Mouse (Mus musculus) kidney, adult 18-20 months (tissue): ENCODE measurements at regions not wholly inside any gene's neighbourhood (a gene's known extent, or its start where the extent isn't known, plus 50 kb on each side); places are given as distances from the start of the nearest gene placed in this dataset.
"Not testable (repeated sequence)": the region's sequence is repeated elsewhere in the genome, so short reads cannot be mapped to it uniquely, and the experiment has no call there.

ENCODE experiments used
- DNase-seq: peaks from one replicate; pipeline ENCODE4 v3.0.0; 2021

DNA sequence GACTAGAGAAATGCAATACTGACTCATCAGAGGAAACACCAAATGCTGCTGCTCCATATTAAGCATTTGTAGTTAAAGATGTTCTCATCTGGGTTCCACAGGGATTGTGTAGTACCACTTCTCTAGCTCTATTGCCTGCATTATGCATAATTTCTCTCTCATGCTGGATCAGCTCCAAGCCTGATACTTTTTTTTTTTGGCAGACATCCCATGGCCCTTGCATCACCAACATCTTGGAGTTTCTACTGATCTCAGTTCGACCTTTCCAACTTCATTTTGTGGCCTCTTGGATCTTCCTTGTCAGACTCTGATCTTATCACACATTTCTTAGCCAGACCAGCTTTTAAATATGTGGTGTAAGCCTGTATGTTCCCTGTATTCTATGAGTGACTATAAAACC, 701.1 kb upstream of the Nr2f1 start:
- DNase-seq, result no peak

DNA sequence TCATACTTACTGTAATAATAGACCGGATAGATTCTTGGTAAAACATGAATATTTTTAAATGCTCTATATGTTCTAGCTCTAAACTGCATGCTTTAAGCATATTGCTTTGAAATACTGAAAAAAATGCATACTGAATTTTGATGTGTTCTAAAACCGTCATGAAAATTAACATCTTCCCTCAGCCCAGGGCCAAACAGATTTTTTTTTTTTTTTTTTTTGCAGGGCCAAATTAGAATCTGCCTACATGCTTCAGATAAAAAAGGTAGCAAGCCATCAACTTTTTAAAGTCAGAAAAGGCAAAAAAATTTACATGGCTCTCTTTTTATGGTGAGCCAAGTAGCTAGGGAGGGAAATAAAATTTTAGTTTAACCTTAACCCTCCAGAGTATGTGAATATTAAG, 692.7 kb upstream of the Nr2f1 start:
- no peak for DNase-seq

DNA sequence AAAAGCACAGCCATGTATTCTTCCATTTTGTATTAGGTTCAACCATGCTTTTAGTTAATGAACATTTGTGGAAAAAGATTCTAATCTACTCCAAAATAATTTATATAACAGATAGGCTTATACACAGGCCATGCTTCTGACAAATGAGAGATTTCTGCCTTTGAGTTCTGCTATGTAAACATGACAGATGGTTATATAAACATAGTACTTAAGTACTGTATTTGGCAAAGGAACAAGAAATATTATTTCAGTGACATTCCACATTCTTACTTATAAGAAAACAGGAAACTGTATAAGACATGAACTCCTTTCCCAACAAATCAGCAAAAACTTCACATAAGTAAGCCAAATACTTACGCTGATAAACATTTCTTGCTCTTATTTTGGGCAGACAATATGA, 683.5 kb upstream of the Nr2f1 start:
- DNase-seq, result no peak

GRCm38 (mm10) chr13:78872582-78872981, 673.0 kb upstream of the Nr2f1 start:
- no peak for DNase-seq

DNA sequence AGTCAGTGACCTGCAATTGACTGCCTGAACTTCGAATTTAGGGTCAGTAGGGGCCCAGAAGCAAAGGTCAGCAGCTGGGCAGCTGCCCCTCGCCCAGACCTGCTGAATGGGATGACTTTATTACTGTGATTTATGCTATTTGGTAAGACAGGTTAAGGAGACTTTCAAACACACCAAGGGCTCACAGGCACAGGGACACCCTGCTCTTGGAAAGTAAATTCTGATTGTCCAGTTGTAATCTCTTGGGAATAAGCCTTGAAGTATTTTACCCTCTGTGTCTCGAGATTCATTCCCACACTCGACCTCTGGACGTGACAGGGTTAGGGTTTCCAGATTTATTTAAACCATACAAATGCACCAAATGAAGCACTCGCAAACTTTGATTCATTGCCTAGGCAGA, 672.4 kb upstream of the Nr2f1 start:
- no peak for DNase-seq

DNA sequence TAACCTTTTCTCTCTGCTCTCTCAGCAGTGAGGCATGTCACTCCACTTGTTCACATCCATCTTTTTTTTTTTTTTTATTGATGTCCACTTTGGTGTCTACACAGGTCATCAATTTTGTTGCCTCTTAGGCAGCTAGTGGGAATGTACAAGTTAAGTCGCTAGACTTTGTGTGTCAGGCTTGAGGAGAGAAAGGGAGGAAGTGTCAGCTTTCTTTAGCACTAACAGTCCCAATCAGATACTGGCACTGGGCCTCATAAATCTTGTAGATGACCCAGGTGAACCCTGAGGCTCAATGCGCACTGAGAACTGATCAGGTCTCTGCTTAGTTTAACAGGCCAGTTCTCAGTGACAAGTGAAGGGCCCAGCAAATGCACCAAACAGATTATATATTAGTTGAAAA, 671.7 kb upstream of the Nr2f1 start:
- no peak for DNase-seq

GRCm38 (mm10) chr13:78824357-78824756, 624.8 kb upstream of the Nr2f1 start:
- not testable (repeated sequence) for DNase-seq

DNA sequence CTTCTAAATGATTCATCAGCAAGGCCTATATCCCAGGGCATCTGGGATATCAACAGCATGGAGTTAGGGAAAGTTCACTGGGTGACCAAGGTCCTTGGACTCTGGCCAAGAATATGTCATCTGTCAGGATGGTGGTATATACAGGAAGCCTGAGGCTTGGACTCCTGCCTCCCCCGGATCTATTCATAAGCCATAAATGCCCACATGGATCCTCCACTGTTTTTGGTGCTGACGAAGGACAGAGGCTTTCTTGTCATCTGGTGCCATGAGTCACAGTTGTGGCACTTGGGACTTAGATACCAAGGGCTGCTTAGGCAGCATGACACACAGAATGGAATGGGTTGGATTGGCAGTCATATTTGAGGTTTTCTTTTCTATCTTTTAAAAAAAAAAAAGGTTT, 610.1 kb upstream of the Nr2f1 start:
- no peak for DNase-seq

DNA sequence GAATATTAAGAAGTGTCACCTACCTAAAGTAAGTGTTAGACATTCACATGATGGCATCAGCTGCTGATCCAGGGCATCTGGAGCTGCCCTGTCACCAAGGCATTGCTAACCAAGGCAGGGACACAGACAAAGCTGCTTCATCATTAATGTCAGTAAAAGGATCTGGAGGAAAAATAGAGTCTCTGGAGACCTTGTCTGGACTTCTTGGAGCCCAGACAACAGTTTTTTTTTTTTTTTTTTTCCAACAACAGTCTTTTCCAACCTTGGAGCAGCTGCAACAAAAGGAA, 603.2 kb upstream of the Nr2f1 start:
- DNase-seq, result no peak

GRCm38 (mm10) chr13:78802011-78802837, 602.7 kb upstream of the Nr2f1 start:
- DNase-seq, result no peak

- DNase-seq, result no peak
Measured at GRCm38 (mm10) chr13:78799641-78800040, 600.1 kb upstream of the Nr2f1 start.

DNA sequence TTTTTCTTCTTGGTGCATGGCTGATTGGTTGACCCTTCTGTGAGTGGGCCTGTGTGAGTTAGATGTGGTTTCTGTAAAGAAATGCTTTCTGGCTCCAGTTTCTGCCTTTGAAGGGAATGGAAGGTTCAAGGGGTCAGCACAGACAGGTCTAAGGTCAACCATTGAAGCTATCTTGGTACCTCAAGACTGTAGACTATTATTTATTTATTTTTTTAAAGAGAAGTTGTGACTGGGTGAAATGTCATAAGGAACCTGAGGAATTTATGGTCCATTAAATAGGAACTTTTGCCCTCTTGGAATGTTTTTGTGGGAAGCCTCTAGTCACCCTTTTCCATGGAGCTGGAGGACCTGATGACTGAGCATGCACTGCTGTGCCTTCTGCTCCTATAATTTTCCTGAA, 595.7 kb upstream of the Nr2f1 start:
- no peak for DNase-seq

GRCm38 (mm10) chr13:78784285-78784684, 584.7 kb upstream of the Nr2f1 start:
- DNase-seq, result no peak

DNA sequence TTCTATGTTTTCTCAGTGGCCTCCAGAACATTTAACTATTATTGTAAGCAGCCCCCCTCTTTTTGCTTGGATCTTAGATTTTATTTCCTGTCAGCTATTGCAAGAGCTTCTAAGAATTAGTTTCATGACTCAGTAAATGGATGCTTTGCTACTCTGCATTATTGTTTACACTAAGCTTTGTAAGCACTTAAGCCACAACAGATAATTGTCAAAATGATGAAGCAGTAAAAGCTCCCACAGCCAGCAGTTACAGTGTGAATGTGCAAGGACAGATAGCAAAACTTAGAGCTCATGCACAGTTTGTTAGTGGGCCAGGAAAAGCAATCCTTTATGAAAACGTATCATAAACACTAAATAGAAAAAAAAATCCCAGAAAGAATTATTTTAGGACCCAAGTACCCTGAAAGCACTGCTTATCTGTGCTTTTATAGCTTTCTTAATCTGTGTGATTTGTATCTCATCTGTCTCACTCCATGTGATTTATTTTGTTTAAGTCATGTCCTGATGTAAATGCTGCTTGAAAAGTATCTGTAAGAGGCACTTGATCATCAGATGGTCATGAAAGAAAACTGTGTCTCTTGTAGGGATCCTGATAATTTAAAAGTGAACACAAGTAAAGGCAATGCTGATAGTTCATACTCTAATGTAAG, 584.2 kb upstream of the Nr2f1 start:
- DNase-seq, result no peak
